Mouse (Mus musculus): Measurements from ENCODE around the gene Hpcal4.

Gene Hpcal4

DNA sequence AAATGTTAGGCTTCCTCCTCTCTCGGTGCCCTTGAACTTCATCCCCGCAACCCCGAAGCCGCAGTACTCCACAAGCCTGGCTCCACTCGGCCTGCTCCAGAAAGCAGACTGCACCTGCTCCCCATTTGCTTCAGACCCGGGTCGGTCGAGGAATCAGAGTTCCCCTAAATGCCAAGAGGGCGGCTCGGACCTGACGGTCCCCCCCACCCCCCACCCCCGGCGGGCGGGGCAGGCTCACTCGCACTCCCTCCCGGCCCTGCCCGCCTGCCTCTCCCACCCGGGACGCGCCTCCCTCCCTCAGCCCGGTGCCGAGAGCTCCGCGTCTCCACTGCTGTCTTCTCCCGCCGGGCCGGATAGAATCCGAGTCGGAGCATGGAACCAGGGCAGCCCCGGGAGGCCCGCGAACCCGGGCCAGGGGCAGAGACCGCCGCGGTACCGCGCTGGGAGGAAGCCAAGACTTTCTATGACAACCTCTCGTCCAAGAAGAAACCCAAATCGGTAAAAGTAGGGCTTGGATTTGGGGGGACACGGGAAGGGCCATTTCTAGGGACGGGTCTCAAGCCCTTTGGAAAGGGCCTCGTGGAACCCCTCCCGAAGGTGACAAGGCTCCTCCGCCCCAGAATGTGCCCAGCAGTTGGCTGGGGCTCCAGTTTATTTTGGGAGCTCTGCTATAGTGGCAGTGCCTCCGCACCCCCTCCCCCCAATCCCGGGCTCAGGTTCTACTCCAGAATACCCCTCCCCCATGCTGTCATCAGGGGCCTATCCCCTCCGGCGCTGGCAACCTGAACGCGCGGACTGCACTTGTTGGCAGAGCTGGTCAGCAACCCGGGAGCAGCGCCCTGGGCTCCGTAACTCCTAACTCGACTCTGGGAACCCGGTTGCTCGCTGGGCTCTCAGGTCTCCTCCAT, 18.4 kb downstream of the Hpcal4 start, which contains the start of gene Nt5c1a:
Gene Nt5c1a, plus strand, starts transcription at position 319 of the 908 bp plus-strand sequence.
- DNase-seq (ENCODE audit: low read depth, low spot score), result peak; percentile 69

DNA sequence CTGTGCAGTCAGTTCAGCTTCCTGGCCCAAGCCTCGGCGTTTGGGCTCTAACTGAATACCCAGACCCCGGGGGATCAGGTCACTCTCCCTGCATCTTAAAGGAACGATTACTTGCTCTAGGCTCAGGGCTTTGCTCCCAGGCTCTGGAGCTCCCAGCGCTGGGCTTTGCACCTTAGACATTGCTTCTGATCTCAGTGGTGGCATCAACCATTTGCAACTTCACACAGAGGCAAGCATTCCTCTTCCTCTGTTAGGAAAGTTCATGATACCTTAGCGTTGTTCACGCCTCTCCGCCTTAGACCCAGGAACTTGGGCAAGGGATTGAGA, 19.0 kb downstream of the Hpcal4 start:
- DNase-seq (ENCODE audit: low read depth, low spot score), result no peak

DNA sequence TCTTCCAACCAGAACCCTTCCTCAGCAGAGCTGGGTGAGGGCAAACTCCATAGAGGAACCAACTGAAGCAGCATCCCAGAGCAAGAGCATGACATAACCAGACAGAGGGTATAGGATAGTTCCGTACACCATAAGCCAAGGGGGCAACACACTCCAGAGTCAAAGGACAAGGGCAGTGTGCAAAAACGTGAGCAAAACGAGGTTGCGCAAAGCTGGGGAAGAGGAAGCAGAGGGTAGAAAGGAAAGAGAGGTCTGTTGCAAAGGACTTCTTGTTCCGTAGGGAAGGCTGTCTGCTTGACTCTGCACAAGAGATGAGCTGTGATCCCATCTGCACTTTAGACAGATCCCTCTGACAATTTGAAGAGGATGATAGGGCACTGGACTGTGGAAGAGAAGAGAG, 24.3 kb downstream of the Hpcal4 start:
- DNase-seq (ENCODE audit: low read depth, low spot score), result no peak

DNA sequence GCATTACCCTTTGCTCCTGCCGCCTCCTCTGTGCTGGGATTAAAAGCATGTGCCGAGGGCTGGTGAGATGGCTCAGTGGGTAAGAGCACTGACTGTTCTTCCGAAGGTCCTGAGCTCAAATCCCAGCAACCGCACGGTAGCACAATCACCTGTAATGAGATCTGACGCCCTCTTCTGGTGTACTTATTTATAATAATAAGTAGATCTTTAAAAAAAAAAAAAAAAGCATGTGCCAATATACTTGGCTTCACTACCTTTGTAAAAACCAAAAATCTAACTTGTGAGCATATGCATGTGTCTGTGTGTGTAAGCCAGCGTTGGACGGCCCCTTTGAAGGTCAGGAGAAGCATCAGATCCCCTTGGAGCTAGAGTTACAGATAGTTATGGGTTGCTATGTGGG, 28.0 kb downstream of the Hpcal4 start:
- DNase-seq (ENCODE audit: low read depth, low spot score), result no peak

DNA sequence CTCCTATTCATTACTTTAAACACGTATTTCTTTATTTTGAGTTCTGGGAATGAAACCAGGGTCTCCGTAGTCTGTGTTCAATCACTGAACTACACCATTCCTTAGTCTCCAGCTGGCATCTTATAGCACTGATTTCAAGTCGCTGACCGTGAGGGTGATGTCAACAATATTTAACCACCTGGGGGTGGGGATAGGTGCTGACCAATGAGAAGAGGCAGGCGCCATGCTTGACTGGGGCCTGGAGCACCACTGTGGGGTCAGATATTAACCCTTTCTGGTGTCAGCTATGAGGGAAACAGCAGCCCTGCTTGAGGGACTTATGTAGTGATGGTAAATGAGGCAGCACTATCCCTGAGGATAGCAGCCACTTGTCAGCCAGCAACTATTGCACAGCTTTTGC, 28.4 kb downstream of the Hpcal4 start:
- no peak for DNase-seq (ENCODE audit: low read depth, low spot score)

DNA sequence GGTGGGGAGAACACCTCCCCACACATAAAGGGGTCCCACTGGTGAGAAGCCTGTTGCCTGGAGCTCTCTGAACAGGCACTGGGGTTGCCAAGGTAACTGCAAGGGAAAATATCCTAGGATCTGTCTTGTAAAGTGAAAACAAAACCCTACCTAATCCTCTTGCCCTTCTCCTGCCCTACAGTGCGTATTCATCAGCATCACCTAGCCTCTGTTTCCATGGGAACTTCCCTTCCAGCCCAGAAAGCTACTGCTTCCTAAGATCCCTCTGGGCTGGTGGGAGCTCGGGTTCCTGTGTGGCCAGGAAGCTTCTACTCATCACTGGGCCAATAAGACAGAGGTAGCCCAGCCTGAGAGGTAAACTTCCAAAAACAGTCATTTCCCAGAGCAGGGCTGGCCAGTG, 29.3 kb downstream of the Hpcal4 start:
- DNase-seq (ENCODE audit: low read depth, low spot score), result peak; percentile 47

DNA sequence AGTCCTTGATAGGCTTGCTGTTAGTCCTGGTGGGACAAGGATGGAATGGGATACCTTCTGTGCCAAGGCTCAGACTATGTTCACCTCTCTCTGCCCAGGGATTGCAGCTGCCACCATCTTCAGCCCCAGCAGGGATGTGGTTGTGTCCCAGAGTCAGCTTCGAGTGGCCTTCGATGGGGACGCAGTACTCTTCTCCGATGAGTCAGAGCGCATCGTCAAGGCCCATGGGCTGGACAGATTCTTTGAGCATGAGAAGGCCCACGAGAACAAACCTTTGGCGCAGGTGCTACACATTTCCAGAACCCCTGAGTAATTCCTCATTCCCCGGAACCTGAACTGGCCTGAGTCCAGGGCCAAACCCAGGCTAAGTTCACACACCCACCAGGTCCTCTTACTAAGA, 30.9 kb downstream of the Hpcal4 start:
- DNase-seq (ENCODE audit: low read depth, low spot score), result no peak

DNA sequence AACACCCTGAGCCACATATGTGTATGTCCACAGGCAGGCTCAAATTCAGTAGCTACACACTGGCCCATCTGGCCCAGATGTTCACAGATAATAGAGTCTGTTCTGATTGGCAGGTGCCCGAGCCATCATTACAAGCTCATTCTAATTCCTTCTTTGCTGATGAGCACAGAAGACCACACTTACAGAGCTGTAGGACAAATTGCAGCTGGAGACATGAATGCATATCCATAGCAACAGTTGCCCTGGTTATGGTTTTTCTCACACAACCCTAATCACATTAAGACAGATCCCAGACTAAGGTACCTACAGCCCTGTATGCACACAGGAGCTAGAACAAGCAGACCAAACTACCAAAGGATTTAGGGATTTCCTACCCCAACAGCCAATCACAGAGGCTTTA, 32.3 kb downstream of the Hpcal4 start:
- DNase-seq (ENCODE audit: low read depth, low spot score), result no peak

DNA sequence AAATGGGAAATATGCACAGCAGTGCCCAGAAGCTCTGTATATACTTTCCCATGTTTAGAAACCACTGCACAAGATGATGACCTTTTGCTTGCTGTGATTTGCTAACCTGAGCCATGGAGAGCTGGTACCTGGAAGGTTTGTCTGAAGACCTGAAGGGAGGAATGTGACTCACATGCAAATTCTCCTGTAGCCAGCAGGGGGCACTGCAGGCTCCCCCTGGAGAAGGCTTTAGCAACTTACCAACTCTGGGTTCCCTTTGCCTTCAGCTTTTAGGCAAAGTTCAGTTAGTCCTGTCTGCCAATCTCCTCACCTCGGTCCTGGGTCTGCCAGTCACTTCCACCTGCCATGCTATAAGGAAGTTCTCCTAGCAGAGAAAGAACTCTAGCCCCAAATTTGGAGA, 33.8 kb downstream of the Hpcal4 start:
- peak; percentile 75 for DNase-seq (ENCODE audit: low read depth, low spot score)

DNA sequence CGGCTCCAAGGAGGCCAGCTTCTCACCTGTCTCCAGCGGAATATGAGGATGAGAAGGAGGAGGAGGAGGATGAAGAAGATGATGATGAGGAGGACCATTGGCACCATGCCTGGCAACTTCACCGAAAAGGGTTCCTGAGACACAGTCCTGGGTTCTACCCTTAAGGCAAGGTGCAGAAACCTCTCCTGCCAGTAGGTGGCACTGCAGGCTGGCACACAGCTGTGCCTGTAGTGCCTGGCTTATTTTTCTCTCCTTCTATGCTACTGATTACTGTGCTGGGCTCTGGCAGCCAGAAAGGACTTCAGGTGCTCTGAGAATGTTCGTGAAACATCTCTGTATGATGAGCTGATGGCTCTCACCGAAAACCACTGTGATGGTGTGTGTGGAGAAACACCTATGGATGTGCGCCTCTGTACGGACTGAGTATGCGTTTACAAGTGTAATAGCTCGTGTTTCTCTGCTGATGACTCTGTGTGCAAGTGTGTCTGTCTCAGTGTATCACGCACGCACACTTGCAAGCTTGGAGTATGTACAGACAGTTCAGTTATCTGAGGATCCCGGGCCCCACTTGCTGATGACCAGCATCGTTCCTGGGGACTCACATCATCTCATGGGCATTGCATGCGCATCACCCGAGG, 36.8 kb downstream of the Hpcal4 start:
- DNase-seq (ENCODE audit: low read depth, low spot score), result peak; percentile 79

DNA sequence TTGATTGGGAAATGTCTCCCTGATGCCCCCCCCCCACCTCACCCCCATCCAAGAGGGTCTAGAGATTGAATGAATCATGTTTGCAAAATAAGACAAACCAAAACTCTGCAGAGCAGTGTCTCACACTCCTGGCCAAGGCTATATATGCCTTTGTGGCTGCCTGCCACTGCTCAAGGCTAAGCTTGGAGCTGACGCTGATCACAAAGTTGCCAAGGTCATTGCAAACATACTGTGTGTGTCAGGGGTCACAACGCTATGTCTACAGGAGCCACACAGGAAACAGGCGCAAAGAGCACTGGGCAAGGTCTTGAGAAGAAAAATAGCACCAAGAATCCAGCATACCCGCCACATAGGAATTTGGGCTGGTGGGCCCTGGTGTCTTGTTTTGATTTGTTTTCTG, 37.6 kb downstream of the Hpcal4 start:
- DNase-seq (ENCODE audit: low read depth, low spot score), result no peak

DNA sequence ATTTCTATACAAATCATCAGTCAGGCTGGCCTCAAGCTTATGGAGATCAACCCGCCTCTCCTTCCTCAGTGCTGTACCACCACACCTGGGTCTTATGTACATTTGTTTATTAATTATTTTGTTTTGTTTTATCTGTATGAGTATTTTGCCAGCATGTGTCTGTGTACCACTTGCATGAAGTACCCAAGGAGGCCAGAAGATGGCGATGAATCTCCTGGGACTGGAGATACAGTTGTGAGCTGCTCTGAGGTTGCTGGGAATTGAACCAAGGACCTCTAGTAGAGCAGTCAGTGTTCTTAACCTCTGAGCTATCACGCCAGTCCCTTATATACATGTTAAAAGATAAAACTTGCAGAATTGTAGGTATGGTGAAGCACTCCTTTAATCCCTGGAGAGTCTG, 40.3 kb downstream of the Hpcal4 start:
- DNase-seq (ENCODE audit: low read depth, low spot score), result no peak

DNA sequence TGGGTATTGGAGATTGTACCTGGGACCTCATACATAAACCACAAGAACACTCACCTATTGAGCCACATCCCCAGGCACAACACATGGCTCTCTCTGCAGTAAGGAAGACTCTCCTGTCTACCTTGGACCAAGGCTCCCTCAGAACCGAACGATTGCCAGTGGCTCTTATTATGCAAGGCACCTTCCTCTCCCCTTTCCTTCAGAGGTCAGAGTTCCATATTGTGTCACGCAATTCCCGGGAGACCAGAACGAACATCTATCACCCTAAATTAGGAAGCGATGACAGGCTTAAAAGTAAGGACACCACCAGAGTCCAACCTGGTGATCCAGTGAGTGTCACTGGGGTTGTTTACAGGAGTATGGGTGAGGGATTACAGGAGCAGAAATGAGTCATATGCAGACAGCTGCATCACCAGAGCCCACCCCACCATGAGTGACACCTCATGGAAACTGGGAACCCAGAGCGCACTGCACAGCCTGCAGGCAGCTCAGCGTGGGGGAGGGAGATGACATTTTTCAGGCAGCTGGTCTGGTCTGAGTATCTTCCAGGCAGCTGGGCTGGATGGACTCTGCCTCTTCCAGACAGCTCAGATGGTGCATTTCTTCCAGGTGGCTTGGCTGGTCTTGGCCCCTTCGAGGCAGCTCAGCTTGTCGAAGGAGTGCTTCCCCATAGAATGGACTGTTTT, 42.8 kb downstream of the Hpcal4 start:
- peak; percentile 39 for DNase-seq (ENCODE audit: low read depth, low spot score)

DNA sequence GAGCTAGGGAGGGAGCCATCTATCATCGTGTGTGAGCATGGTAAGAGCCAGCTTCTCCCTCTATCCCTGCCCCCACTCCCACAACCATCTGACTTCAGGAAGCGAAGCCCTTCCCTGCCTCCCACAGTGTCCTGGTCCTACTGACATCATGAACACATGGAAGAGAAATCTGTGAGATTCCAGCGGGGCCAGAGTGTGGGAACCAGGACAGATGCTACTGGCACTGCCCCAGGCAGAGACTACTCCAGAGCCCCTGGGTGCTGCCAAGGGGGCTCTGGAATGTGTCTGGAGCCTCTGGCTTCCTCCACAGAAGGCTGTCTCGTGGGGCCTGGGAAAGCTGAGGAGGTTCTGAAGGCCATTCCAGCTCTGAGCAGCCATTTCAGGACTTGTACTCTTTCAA, 44.7 kb downstream of the Hpcal4 start:
- DNase-seq (ENCODE audit: low read depth, low spot score), result peak; percentile 45

DNA sequence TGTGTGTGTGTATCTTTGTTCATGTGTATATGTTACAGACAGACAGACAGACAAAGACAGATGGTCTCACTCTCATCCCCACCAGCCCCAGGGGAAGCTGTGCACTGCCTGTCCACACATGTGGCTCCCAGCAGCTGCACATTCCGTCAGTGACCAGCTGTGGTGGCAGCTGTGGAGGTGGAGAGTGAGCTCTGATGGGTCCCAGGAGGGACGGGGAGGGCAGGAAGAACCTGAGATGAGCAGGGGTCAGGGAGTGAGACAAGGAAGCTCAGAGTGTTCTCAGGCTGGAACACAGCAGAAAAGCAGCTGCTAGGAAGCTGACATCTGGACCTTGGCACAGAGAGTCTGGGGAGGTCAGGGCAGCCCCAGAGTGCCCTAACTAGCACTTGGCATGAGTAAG, 45.2 kb downstream of the Hpcal4 start:
- no peak for DNase-seq (ENCODE audit: low read depth, low spot score)

DNA sequence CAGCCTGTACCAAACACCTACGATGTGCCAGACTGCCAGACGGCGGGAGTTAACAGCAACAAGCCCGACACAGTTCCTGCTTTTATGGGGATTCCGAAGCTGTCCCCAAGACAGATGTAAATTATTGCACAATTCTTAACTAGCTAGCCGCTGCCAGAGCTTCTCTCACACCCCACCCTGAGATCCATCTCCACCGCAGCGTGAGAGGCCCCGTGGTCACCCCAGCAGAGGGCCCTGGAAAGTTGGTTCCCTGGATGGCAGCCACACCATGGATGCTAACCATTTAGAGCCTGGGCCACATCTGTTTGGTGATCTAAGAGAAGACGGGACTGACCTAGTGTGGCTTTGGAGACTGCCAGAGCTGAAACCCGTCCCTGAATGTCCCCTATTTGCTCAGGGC, 46.1 kb downstream of the Hpcal4 start:
- no peak for DNase-seq (ENCODE audit: low read depth, low spot score)

DNA sequence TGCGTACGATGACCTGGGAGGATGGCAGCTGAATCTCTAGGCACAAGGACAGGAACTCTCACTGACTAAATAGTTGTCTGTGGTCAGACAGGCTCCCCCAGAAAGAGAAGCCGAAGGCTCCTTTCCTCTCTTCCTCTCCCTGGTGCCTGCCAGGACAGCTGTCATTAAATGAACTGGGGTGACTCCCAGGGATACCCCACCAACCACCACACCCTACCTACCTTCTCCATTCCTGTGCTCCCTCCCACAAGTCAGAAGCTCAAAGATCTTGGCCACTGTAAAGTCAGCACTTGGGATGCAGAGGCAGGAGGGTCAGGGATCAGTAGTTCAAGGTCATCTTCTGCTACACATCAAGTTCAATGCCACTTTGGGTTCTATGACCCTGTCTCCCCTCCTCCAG, 49.8 kb downstream of the Hpcal4 start:
- DNase-seq (ENCODE audit: low read depth, low spot score), result no peak

DNA sequence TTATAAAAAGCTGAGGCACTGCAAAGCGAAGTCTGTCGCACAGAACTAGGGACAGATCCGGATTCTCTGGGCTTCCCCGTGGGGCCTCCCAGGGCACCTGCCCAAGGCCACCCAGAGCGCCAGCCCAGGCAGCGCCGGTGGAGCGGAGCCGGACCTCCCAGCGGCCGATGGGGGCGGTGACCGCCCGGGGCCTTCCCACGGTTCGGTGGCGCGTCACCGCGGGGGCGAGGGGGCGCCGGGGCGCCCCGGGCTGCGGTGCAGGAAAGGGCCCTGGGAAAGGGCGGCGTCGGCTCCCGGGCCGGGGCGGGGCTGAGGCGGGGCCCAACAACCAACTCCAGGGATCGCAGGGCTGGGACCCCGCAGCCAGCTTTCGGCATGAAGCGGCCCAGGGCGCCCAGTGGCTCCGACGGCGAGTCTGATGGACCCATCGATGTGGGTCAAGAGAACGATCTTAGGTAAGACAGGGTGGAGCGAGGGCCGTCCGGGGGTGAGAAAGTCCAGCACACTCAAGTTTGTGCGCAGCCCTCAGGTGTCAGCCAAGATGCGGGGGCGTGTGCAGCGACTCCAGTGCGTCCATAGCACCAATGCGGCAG, 50.6 kb downstream of the Hpcal4 start, which contains the start of gene Heyl:
Gene Heyl, plus strand, starts transcription at position 65 of the 593 bp plus-strand sequence.
- no peak for DNase-seq (ENCODE audit: low read depth, low spot score)

DNA sequence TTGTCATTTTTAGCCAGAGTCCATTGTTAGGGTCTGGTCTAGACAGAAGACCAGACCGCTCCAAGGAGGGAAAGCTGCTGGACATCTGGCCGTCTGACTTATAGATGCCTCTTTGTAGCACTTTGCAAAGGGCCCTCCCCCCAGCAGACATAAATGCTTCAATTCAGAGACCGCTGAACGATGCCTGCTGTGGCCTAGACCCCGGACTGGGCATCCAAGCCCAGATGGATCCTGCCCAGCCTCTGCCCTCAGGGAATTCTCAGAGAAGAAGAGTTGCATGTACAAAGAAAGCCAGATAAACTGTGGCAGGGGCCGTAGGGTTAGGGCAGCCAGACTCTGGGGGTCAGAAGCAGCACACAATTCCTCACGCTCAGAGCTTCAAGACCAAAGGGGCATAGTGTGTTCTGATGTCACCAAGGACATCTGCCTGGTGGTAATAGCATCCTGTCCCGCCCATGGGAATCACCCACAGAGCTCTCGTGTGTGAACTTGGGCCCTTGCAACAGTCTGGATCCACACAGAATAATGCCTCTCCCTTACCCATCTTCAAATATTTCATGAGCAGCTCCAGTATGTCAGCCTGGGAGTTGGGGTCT, 52.9 kb downstream of the Hpcal4 start:
- no peak for DNase-seq (ENCODE audit: low read depth, low spot score)

DNA sequence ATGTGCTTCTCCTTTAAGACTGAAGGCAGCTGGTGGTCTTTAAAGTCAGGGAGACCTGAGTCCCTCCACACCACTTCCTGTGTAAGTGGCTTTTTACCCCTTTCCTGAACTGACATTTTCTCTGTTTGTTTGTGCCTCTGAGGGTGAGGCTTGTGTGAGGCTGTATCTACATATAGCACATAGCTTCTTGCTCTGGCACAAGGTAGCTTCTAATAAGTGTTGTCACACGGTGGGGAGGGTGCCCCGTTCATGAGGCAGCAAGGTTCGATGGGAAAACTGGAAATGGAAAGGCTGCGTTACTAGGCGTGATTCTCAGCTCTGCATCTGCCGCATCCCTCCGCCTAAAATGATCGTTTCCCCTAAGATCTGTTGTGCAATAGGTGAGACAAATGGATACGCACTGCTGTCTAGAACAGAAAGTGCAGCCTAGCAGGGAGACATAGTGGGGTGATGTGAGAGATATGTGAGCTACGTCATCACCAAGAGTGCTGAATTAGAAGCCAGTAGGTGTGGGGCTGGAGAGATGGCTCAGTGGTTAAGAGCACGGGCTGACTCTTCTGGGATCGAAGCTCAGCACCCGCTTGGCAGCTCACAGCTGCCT, 53.5 kb downstream of the Hpcal4 start:
- DNase-seq (ENCODE audit: low read depth, low spot score), result no peak

Measured in brain, adult 2 months (tissue).